Mouse (Mus musculus) liver, embryonic 13.5 days (tissue): ENCODE measurements around the gene Anxa9. TPM values are rescaled to one million over a fixed set of nuclear protein-coding genes. Genes with fewer than 3 reads are reported as not detected.

Source experiments
- ATAC-seq: fragments of 200-750 bp; cut with Nextera tagmentation; 2 replicates; pipeline ENCODE4 v1.8.0; 2017; ENCODE audit warnings: low read depth, mild to moderate bottlenecking, moderate number of reproducible peaks, moderate library complexity
- DNase-seq: peaks from one replicate; pipeline ENCODE4 v3.0.0; 2022
- H3K27ac ChIP-seq: fragments of 300-500 bp; sonication (generic); 2 replicates; pipeline ENCODE4 v1.5.1; 2015; ENCODE audit warnings: moderate library complexity, mild to moderate bottlenecking, inconsistent platforms
- H3K27me3 ChIP-seq: fragments of 300-500 bp; sonication (generic); 2 replicates; pipeline ENCODE4 v1.6.1; 2015; ENCODE audit warnings: mild to moderate bottlenecking, inconsistent platforms
- H3K36me3 ChIP-seq: fragments of 300-500 bp; sonication (generic); 2 replicates; pipeline ENCODE4 v1.6.1; 2015; ENCODE audit warnings: mild to moderate bottlenecking, inconsistent platforms
- H3K4me1 ChIP-seq: fragments of 300-500 bp; sonication (generic); replicated peaks from 2 replicates; pipeline ENCODE4 v1.6.1; 2015; ENCODE audit warnings: inconsistent platforms
- H3K4me2 ChIP-seq: fragments of 300-500 bp; sonication (generic); 2 replicates; pipeline ENCODE4 v1.6.1; 2015; ENCODE audit warnings: inconsistent platforms, mild to moderate bottlenecking, moderate library complexity
- H3K4me3 ChIP-seq: fragments of 300-500 bp; sonication (generic); replicated peaks from 2 replicates; pipeline ENCODE4 v1.5.1; 2015; ENCODE audit warnings: mild to moderate bottlenecking, inconsistent platforms
- H3K9ac ChIP-seq: fragments of 300-500 bp; sonication (generic); 2 replicates; pipeline ENCODE4 v1.6.1; 2015; ENCODE audit warnings: mild to moderate bottlenecking, inconsistent platforms
- H3K9me3 ChIP-seq: fragments of 300-500 bp; sonication (generic); replicated peaks from 2 replicates; pipeline ENCODE4 v1.6.1; 2016; ENCODE audit warnings: inconsistent platforms
- WGBS: fragments of 180-500 bp; shearing (Covaris S2); methylation state at CpG from one replicate; pipeline ENCODE4 v1.1.7; 2015; ENCODE audit not compliant: insufficient replicate concordance; 5-methylcytosine and 5-hydroxymethylcytosine counted together
- polyA plus RNA-seq: library from polyadenylated mRNA; unstranded; fragments of >200 nt; fragmentation: Nextera tagmentation; extraction: Ambion mirVana; gene quantifications from 2 replicates; pipeline ENCODE4 v1.2.1, GENCODE M21; 2015

Gene Anxa9
- polyA plus RNA-seq, 1 experiment from 2014 or later, result 3.0 TPM

- no peak for ATAC-seq
- Histone ChIP-seq H3K9me3 (no peaks in the 10 kb centered on the region), H3K4me3 (no peak overlapping the region), H3K4me1 (peaks cover 52% of the 10 kb centered on the region), H3K4me2 (no peak overlapping the region), H3K9ac (no peak overlapping the region), H3K36me3 (peaks cover 68% of the 10 kb centered on the region), H3K27me3 (no peaks in the 10 kb centered on the region), H3K27ac (peak overlapping the region; percentile 65)
- no peak for DNase-seq
- WGBS, result 60% methylated on average over 2 of the region's 2 CpGs
These were observed 14.1 kb downstream of the Anxa9 start for GRCm38 (mm10) chr3:95292899-95293298.

- no peak overlapping the region for H3K27ac ChIP-seq
- WGBS, result 66% methylated on average over 4 of the region's 4 CpGs
- ATAC-seq, result no peak
- H3K9me3 ChIP-seq, result no peaks in the 10 kb centered on the region
- no peak for DNase-seq
- H3K36me3 ChIP-seq, result peaks cover 68% of the 10 kb centered on the region
- H3K4me2 ChIP-seq, result no peak overlapping the region
- H3K4me3 ChIP-seq, result no peak overlapping the region
- no peak overlapping the region for H3K9ac ChIP-seq
- H3K4me1 ChIP-seq, result peaks cover 46% of the 10 kb centered on the region
- no peaks in the 10 kb centered on the region for H3K27me3 ChIP-seq
These were observed 15.9 kb downstream of the Anxa9 start for GRCm38 (mm10) chr3:95291041-95291440.

- H3K4me1 ChIP-seq, result peaks cover 46% of the 10 kb centered on the region
- no peaks in the 10 kb centered on the region for H3K9me3 ChIP-seq
- H3K4me3 ChIP-seq, result no peak overlapping the region
- WGBS, result 79% methylated on average over 6 of the region's 6 CpGs
- ATAC-seq (no peak), DNase-seq (no peak)
- no peak overlapping the region for H3K27ac ChIP-seq
- no peaks in the 10 kb centered on the region for H3K27me3 ChIP-seq
- no peak overlapping the region for H3K9ac ChIP-seq
- H3K36me3 ChIP-seq, result peaks cover 61% of the 10 kb centered on the region
- H3K4me2 ChIP-seq, result no peak overlapping the region
These were observed 16.8 kb downstream of the Anxa9 start for GRCm38 (mm10) chr3:95290156-95290555.

- no peak overlapping the region for H3K4me2 ChIP-seq
- 85% methylated on average over 4 of the region's 4 CpGs for WGBS
- ATAC-seq (no peak), DNase-seq (no peak)
- H3K4me3 ChIP-seq, result no peak overlapping the region
- H3K9ac ChIP-seq, result no peak overlapping the region
- H3K4me1 ChIP-seq, result peaks cover 47% of the 10 kb centered on the region
- H3K9me3 ChIP-seq, result no peaks in the 10 kb centered on the region
- H3K36me3 ChIP-seq, result peaks cover 54% of the 10 kb centered on the region
- no peak overlapping the region for H3K27ac ChIP-seq
- no peaks in the 10 kb centered on the region for H3K27me3 ChIP-seq
These were observed 17.6 kb downstream of the Anxa9 start for GRCm38 (mm10) chr3:95289419-95289818.

- H3K27me3 ChIP-seq, result no peaks in the 10 kb centered on the region
- DNase-seq, result no peak
- no peak overlapping the region for H3K27ac ChIP-seq
- H3K9ac ChIP-seq, result no peak overlapping the region
- no peak overlapping the region for H3K4me2 ChIP-seq
- ATAC-seq, result no peak
- H3K4me3 ChIP-seq, result no peak overlapping the region
- no peaks in the 10 kb centered on the region for H3K9me3 ChIP-seq
- H3K36me3 ChIP-seq, result peaks cover 38% of the 10 kb centered on the region
- peaks cover 41% of the 10 kb centered on the region for H3K4me1 ChIP-seq
- 79% methylated on average over 3 of the region's 3 CpGs for WGBS
These were observed 19.4 kb downstream of the Anxa9 start for GRCm38 (mm10) chr3:95287541-95287940.

GRCm38 (mm10) chr3:95286510-95286909, 20.5 kb downstream of the Anxa9 start:
- Histone ChIP-seq H3K36me3 (peaks cover 38% of the 10 kb centered on the region), H3K9me3 (no peaks in the 10 kb centered on the region), H3K27ac (no peak overlapping the region), H3K4me2 (no peak overlapping the region), H3K9ac (no peak overlapping the region), H3K4me3 (no peak overlapping the region), H3K4me1 (peaks cover 41% of the 10 kb centered on the region), H3K27me3 (no peaks in the 10 kb centered on the region)
- ATAC-seq, result no peak
- 48% methylated on average over 7 of the region's 7 CpGs for WGBS
- DNase-seq, result no peak

- H3K4me1 ChIP-seq, result peaks cover 39% of the 10 kb centered on the region
- ATAC-seq, result no peak
- no peak overlapping the region for H3K4me3 ChIP-seq
- H3K27ac ChIP-seq, result no peak overlapping the region
- no peaks in the 10 kb centered on the region for H3K9me3 ChIP-seq
- H3K27me3 ChIP-seq, result no peaks in the 10 kb centered on the region
- peaks cover 33% of the 10 kb centered on the region for H3K36me3 ChIP-seq
- no peak for DNase-seq
- 67% methylated on average over 5 of the region's 5 CpGs for WGBS
- H3K4me2 ChIP-seq, result no peak overlapping the region
- H3K9ac ChIP-seq, result no peak overlapping the region
These were observed 21.0 kb downstream of the Anxa9 start for GRCm38 (mm10) chr3:95286011-95286410.

GRCm38 (mm10) chr3:95285390-95285789, 21.6 kb downstream of the Anxa9 start:
- H3K4me3 ChIP-seq, result no peak overlapping the region
- DNase-seq (no peak), ATAC-seq (no peak)
- WGBS, result 83% methylated on average over 5 of the region's 5 CpGs
- no peak overlapping the region for H3K9ac ChIP-seq
- H3K27ac ChIP-seq, result no peak overlapping the region
- H3K4me2 ChIP-seq, result no peak overlapping the region
- no peaks in the 10 kb centered on the region for H3K27me3 ChIP-seq
- peaks cover 29% of the 10 kb centered on the region for H3K36me3 ChIP-seq
- no peaks in the 10 kb centered on the region for H3K9me3 ChIP-seq
- H3K4me1 ChIP-seq, result peaks cover 45% of the 10 kb centered on the region

- H3K4me1 ChIP-seq, result peaks cover 51% of the 10 kb centered on the region
- no peak overlapping the region for H3K27ac ChIP-seq
- no peaks in the 10 kb centered on the region for H3K9me3 ChIP-seq
- H3K4me2 ChIP-seq, result peak overlapping the region; percentile 79
- no peak for DNase-seq
- H3K9ac ChIP-seq, result no peak overlapping the region
- 82% methylated on average over 12 of the region's 12 CpGs for WGBS
- peaks cover 23% of the 10 kb centered on the region for H3K36me3 ChIP-seq
- no peaks in the 10 kb centered on the region for H3K27me3 ChIP-seq
- no peak for ATAC-seq
- peak overlapping the region; percentile 82 for H3K4me3 ChIP-seq
These were observed 22.3 kb downstream of the Anxa9 start for GRCm38 (mm10) chr3:95284501-95285281.

- ATAC-seq, result no peak
- Histone ChIP-seq H3K36me3 (peaks cover 18% of the 10 kb centered on the region), H3K27me3 (no peaks in the 10 kb centered on the region), H3K9me3 (no peaks in the 10 kb centered on the region), H3K4me1 (peaks cover 57% of the 10 kb centered on the region), H3K4me2 (peak overlapping the region; percentile 79), H3K4me3 (peak overlapping the region; percentile 82), H3K27ac (peak overlapping the region; percentile 97), H3K9ac (peak overlapping the region; percentile 89)
- no peak for DNase-seq
- WGBS, result 35% methylated on average over 1 of the region's 1 CpGs
These were observed 22.9 kb downstream of the Anxa9 start for GRCm38 (mm10) chr3:95284062-95284461.

- Histone ChIP-seq H3K27me3 (no peaks in the 10 kb centered on the region), H3K4me2 (peak overlapping the region; percentile 79), H3K36me3 (peaks cover 13% of the 10 kb centered on the region), H3K4me3 (peak overlapping the region; percentile 82), H3K27ac (peak overlapping the region; percentile 97), H3K9me3 (no peaks in the 10 kb centered on the region), H3K4me1 (peaks cover 62% of the 10 kb centered on the region), H3K9ac (peak overlapping the region; percentile 89)
- ATAC-seq, result no peak
- WGBS, result 4% methylated on average over 7 of the region's 7 CpGs
- no peak for DNase-seq
These were observed 23.4 kb downstream of the Anxa9 start for GRCm38 (mm10) chr3:95283589-95283941.
